Mouse (Mus musculus): ENCODE measurements around the gene Slc39a5.

DNA sequence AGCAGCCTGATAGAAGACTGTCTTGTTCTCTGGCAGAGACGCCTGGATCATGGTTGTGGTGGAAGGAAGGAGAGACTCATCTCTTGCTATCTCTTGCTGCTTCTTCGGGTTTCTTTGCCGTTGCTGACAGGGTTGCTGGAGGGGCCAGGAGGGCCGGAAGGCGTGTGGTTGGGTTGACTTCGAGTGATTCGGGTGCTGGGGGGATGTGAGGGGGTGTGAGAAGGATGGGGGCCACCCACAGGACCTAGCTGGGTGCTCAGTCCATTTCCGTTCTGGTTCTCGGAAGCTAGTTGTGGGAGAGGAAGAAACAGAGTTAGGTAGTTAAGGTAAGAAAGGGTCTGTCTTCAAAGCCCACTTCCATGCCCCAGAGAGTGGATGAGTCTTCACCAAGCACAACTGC is 609 bp upstream of the Slc39a5 start:
- TF ChIP-seq CTCF (IDR thresholded peaks at IDR 0.05; ENCODE audit: borderline replicate concordance, extremely low read depth, insufficient read depth, insufficient read length) = no peak
- no peak for TF ChIP-seq POLR2A (IDR thresholded peaks at IDR 0.05; ENCODE audit: borderline replicate concordance, extremely low read depth, insufficient read depth, insufficient read length, poor library complexity, severe bottlenecking)

Data from brain, embryonic 14.5 days (tissue).